Mouse (Mus musculus): ENCODE data around the gene Bphl.

Gene Bphl

GRCm38 (mm10) chr13:34120536-34120935 lies 83.1 kb downstream of the Bphl start:
- DNase-seq (ENCODE audit: low spot score in 2 of 2), result no peak

All from right cerebral cortex, postnatal 36 days (tissue).